Mouse (Mus musculus) subcutaneous adipose tissue, adult 2 months (tissue): ENCODE measurements around the gene Rhbdl3. TPM values are rescaled to one million over a fixed set of nuclear protein-coding genes. Genes with fewer than 3 reads are reported as not detected.

Experiments
- polyA plus RNA-seq: library from polyadenylated mRNA; depleted of rRNA; stranded (reverse); fragments of >200 nt; gene quantifications from 2 replicates; pipeline ENCODE4 v1.2.3, GENCODE M21; 2012; ENCODE audit warnings: low replicate concordance; rRNA removed

Gene Rhbdl3
- 8.8 and 13.3 TPM in 2 replicates for polyA plus RNA-seq

GRCm38 (mm10) chr11:80300551-80301315 is at the start of gene Rhbdl3:
Rhbdl3 (plus strand) TSS chr11:80300912.

GRCm38 (mm10) chr11:80377712-80378451 is 77.2 kb downstream of the Rhbdl3 start, which contains the start of gene 5730455P16Rik:
5730455P16Rik (minus strand) TSS chr11:80378034.

GRCm38 (mm10) chr11:80383019-80383625 is 82.4 kb downstream of the Rhbdl3 start, which contains the start of gene Zfp207:
Zfp207 (plus strand) TSS chr11:80383279.

Other genes starting within 250 kb of the Rhbdl3 start
- gene Crlf3, start 219.9 kb upstream of the Rhbdl3 start, polyA plus RNA-seq, result 10.4 and 13.5 TPM in 2 replicates
- gene Atad5, start 211.5 kb upstream of the Rhbdl3 start, polyA plus RNA-seq, result 0.42 and 1.1 TPM in 2 replicates
- gene Tefm, start 158.7 kb upstream of the Rhbdl3 start, polyA plus RNA-seq, result 6.8 and 9.3 TPM in 2 replicates
- 11.8 and 19.2 TPM in 2 replicates for gene Adap2, start 146.8 kb upstream of the Rhbdl3 start, polyA plus RNA-seq
- 10.6 and 11.1 TPM in 2 replicates for gene Rnf135, start 117.1 kb upstream of the Rhbdl3 start, polyA plus RNA-seq
- gene Rhot1, start 91.9 kb upstream of the Rhbdl3 start, polyA plus RNA-seq, result 21.5 and 24.5 TPM in 2 replicates
- gene 5730455P16Rik, start 77.1 kb downstream of the Rhbdl3 start, polyA plus RNA-seq, result 5.5 and 6.0 TPM in 2 replicates
- gene Zfp207, start 82.4 kb downstream of the Rhbdl3 start, polyA plus RNA-seq, result 122 and 138 TPM in 2 replicates
- gene Psmd11, start 127.7 kb downstream of the Rhbdl3 start, polyA plus RNA-seq, result 62.2 and 66.9 TPM in 2 replicates
- 1.2 and 2.8 TPM in 2 replicates for gene Cdk5r1, start 176.1 kb downstream of the Rhbdl3 start, polyA plus RNA-seq